Mouse (Mus musculus): ENCODE data around the gene Dgkh.

- TF ChIP-seq CTCF (IDR thresholded peaks at IDR 0.05; ENCODE audit: control insufficient read depth, insufficient read depth, low read length) = no peak
- TF ChIP-seq POLR2A (IDR thresholded peaks at IDR 0.05; ENCODE audit: borderline replicate concordance, control insufficient read depth, low read depth, low read length) = no peak
These were observed 202.3 kb downstream of the Dgkh start for GRCm38 (mm10) chr14:78530256-78530655.
